Mouse (Mus musculus): ENCODE data around the gene Mrps12. TPM values are rescaled to one million over a fixed set of nuclear protein-coding genes. Genes with fewer than 3 reads are reported as not detected.
"Not testable (repeated sequence)": the region's sequence is repeated elsewhere in the genome, so short reads cannot be mapped to it uniquely, and the experiment has no call there.

The Mrps12 gene
- polyA plus RNA-seq, 1 experiment from 2014 or later: 119 TPM

DNA sequence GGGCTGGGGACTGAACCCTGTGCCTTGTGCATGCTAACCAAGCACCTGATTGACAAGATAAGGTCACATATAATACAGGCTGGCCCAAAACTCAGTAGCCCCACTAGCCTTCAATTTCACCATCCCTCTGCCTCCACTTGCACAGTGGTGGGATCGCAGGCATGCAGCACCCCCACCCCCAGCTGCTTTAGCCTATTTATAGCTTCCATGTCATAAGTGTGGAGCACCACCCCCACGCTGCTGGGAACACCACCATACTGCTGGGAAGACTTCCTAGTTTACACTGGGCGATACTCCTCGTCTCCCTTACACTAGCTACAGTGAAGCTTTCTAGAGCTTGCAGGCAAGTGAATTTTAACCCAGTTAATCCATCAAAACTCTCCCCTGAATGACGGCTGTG is 27.0 kb downstream of the Mrps12 start:
- Histone ChIP-seq H3K4me1 (ENCODE audit: control insufficient read depth, insufficient read depth, low read length) (peaks cover 5% of the 10 kb centered on the region), H3K36me3 (ENCODE audit: control insufficient read depth, insufficient read depth, low read length) (no peaks in the 10 kb centered on the region), H3K27ac (replicated peaks; ENCODE audit: low read depth, low read length) (no peak overlapping the region; the same call in 1 of the 2 replicates), H3K27me3 (replicated peaks; ENCODE audit: control insufficient read depth, insufficient read depth, low read length) (no peaks in the 10 kb centered on the region), H3K9ac (ENCODE audit: low read depth, low read length) (no peak overlapping the region), H3K4me3 (ENCODE audit: low read depth, low read length) (no peak overlapping the region), H3K9me3 (ENCODE audit: control insufficient read depth, low read length) (no peaks in the 10 kb centered on the region), H3K4me2 (ENCODE audit: low read depth, low read length) (no peak overlapping the region)
- ATAC-seq (ENCODE audit: low read depth): no peak
- 75% methylated on average over 5 of the region's 5 CpGs for WGBS
- DNase-seq (ENCODE audit: low spot score): peak; percentile 34

DNA sequence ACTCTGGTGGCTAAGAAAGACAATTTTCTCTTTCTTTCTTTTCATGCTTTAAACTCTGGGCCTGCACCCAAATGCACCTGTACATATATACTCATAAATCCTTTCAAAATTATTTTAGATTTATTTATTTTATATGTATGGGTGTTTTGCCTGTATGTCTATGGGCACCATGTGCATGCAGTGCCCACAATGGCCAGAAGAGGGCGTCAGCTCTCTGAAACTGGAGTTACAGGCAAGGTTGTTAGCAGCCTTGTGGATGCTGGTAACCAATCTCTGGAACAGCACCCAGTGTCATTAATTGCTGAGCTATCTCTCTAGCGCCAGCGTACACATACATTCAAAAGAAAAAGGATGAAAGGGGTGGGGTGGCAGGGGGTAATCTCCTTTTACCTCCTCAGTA is 30.7 kb downstream of the Mrps12 start:
- no peaks in the 10 kb centered on the region for H3K36me3 ChIP-seq (ENCODE audit: control insufficient read depth, insufficient read depth, low read length)
- no peak overlapping the region for H3K27ac ChIP-seq (replicated peaks; ENCODE audit: low read depth, low read length)
- H3K4me1 ChIP-seq (ENCODE audit: control insufficient read depth, insufficient read depth, low read length): peaks cover under 1% of the 10 kb centered on the region
- no peaks in the 10 kb centered on the region for H3K9me3 ChIP-seq (ENCODE audit: control insufficient read depth, low read length)
- no peak overlapping the region for H3K4me2 ChIP-seq (ENCODE audit: low read depth, low read length)
- ATAC-seq (ENCODE audit: low read depth) (no peak), DNase-seq (ENCODE audit: low spot score) (no peak)
- no peak overlapping the region for H3K4me3 ChIP-seq (ENCODE audit: low read depth, low read length)
- no peak overlapping the region for H3K9ac ChIP-seq (ENCODE audit: low read depth, low read length)
- H3K27me3 ChIP-seq (replicated peaks; ENCODE audit: control insufficient read depth, insufficient read depth, low read length): no peaks in the 10 kb centered on the region
- 67% methylated on average over 3 of the region's 3 CpGs for WGBS

DNA sequence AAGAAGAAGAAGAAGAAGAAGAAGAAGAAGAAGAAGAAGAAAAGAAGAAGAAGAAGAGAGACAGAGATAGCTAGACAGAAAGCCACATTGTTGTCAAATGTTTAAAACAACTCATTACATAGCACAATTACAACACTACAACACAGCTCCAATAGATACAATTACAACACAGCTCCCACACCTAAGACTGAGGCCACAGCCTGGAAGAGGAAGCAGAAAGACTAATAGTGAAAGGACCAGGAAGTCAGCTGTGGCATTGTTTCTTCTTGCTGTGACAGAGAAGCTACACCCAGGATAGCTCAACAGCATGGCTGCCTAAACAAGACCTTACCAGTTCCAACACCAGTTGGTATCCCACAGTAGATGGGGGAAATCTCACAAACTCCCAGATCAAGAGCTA is 32.2 kb downstream of the Mrps12 start:
- DNase-seq (ENCODE audit: low spot score) (no peak), ATAC-seq (ENCODE audit: low read depth) (no peak)
- Histone ChIP-seq H3K27me3 (replicated peaks; ENCODE audit: control insufficient read depth, insufficient read depth, low read length) (no peaks in the 10 kb centered on the region), H3K4me3 (ENCODE audit: low read depth, low read length) (no peak overlapping the region), H3K9me3 (ENCODE audit: control insufficient read depth, low read length) (no peaks in the 10 kb centered on the region), H3K27ac (replicated peaks; ENCODE audit: low read depth, low read length) (no peak overlapping the region), H3K9ac (ENCODE audit: low read depth, low read length) (no peak overlapping the region), H3K36me3 (ENCODE audit: control insufficient read depth, insufficient read depth, low read length) (no peaks in the 10 kb centered on the region), H3K4me1 (ENCODE audit: control insufficient read depth, insufficient read depth, low read length) (no peaks in the 10 kb centered on the region), H3K4me2 (ENCODE audit: low read depth, low read length) (no peak overlapping the region)

DNA sequence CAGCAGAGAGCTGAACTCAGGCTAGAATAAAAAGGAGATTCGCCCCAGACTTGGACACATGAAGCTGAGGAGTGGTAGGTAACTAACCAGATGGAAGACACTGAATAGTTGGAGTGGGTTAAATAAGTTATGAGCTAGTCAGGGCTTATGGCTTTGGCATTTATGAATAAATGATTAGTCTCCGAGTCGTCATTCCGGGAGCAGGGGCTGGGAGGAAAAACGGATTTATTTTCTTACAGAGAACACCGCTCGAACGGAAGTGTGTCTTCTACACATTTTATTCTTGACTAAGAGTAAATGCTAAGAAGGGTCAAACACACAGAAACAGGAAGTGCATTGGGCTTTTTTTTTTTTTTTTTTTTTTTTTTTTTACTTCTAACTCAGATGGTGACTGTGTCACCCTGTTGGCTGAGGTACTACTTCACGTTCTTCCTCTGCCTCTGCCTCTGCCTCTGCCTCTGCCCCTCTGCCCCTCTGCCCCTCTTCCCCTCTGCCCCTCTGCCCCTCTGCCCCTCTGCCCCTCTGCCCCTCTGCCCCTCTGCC is 38.9 kb downstream of the Mrps12 start:
- 68% methylated on average over 9 of the region's 9 CpGs for WGBS
- H3K36me3 ChIP-seq (ENCODE audit: control insufficient read depth, insufficient read depth, low read length): no peaks in the 10 kb centered on the region
- H3K27me3 ChIP-seq (replicated peaks; ENCODE audit: control insufficient read depth, insufficient read depth, low read length): no peaks in the 10 kb centered on the region
- no peak overlapping the region for H3K4me2 ChIP-seq (ENCODE audit: low read depth, low read length)
- H3K9ac ChIP-seq (ENCODE audit: low read depth, low read length): no peak overlapping the region
- ATAC-seq (ENCODE audit: low read depth) (no peak), DNase-seq (ENCODE audit: low spot score) (no peak)
- 0 out of 2 replicates have a peak, but pooled peaks cover 5% of the 10 kb centered on the region for H3K9me3 ChIP-seq (ENCODE audit: control insufficient read depth, low read length)
- no peaks in the 10 kb centered on the region for H3K4me1 ChIP-seq (ENCODE audit: control insufficient read depth, insufficient read depth, low read length)
- no peak overlapping the region for H3K4me3 ChIP-seq (ENCODE audit: low read depth, low read length)
- no peak overlapping the region for H3K27ac ChIP-seq (replicated peaks; ENCODE audit: low read depth, low read length)

DNA sequence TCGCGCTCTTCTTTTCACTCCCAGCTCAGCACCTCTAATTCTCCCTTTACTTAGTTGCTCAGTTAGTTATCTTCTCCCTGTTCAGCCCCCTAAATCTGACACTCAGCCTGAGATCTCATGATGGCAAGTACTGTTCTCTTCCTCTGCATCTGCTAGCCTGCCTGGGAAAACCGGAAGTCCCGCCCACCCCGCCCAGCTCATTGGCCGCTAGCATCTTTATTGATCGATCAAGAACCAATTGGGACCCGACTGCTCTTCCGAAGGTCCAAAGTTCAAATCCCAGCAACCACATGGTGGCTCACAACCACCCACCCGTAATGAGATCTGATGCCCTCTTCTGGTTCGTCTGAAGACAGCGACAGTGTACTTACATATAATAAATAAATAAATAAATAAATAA is 40.3 kb downstream of the Mrps12 start:
- WGBS: 94% methylated on average over 12 of the region's 12 CpGs
- not testable (repeated sequence) for H3K4me1 ChIP-seq (ENCODE audit: control insufficient read depth, insufficient read depth, low read length); H3K9me3 ChIP-seq (ENCODE audit: control insufficient read depth, low read length); ATAC-seq (ENCODE audit: low read depth); H3K9ac ChIP-seq (ENCODE audit: low read depth, low read length); H3K4me2 ChIP-seq (ENCODE audit: low read depth, low read length); H3K36me3 ChIP-seq (ENCODE audit: control insufficient read depth, insufficient read depth, low read length); H3K27ac ChIP-seq (replicated peaks; ENCODE audit: low read depth, low read length); H3K4me3 ChIP-seq (ENCODE audit: low read depth, low read length); DNase-seq (ENCODE audit: low spot score); H3K27me3 ChIP-seq (replicated peaks; ENCODE audit: control insufficient read depth, insufficient read depth, low read length)

GRCm38 (mm10) chr7:28700269-28700668 is 41.4 kb downstream of the Mrps12 start:
- Histone ChIP-seq H3K4me3 (ENCODE audit: low read depth, low read length) (no peak overlapping the region), H3K4me1 (ENCODE audit: control insufficient read depth, insufficient read depth, low read length) (no peaks in the 10 kb centered on the region), H3K27me3 (replicated peaks; ENCODE audit: control insufficient read depth, insufficient read depth, low read length) (no peaks in the 10 kb centered on the region), H3K27ac (replicated peaks; ENCODE audit: low read depth, low read length) (no peak overlapping the region), H3K9ac (ENCODE audit: low read depth, low read length) (no peak overlapping the region), H3K4me2 (ENCODE audit: low read depth, low read length) (no peak overlapping the region), H3K9me3 (ENCODE audit: control insufficient read depth, low read length) (0 out of 2 replicates have a peak, but pooled peaks cover 5% of the 10 kb centered on the region), H3K36me3 (ENCODE audit: control insufficient read depth, insufficient read depth, low read length) (no peaks in the 10 kb centered on the region)
- no peak for DNase-seq (ENCODE audit: low spot score)
- no peak for ATAC-seq (ENCODE audit: low read depth)
- 96% methylated on average over 4 of the region's 4 CpGs for WGBS

- Histone ChIP-seq H3K9ac (ENCODE audit: low read depth, low read length) (no peak overlapping the region), H3K4me2 (ENCODE audit: low read depth, low read length) (no peak overlapping the region), H3K4me1 (ENCODE audit: control insufficient read depth, insufficient read depth, low read length) (peaks cover 8% of the 10 kb centered on the region; the same call in 1 of the 2 replicates), H3K27ac (replicated peaks; ENCODE audit: low read depth, low read length) (no peak overlapping the region), H3K4me3 (ENCODE audit: low read depth, low read length) (no peak overlapping the region), H3K27me3 (replicated peaks; ENCODE audit: control insufficient read depth, insufficient read depth, low read length) (no peaks in the 10 kb centered on the region), H3K9me3 (ENCODE audit: control insufficient read depth, low read length) (0 out of 2 replicates have a peak, but pooled peaks cover 5% of the 10 kb centered on the region), H3K36me3 (ENCODE audit: control insufficient read depth, insufficient read depth, low read length) (no peaks in the 10 kb centered on the region)
- no peak for ATAC-seq (ENCODE audit: low read depth)
- WGBS: 92% methylated on average over 11 of the region's 11 CpGs
- no peak for DNase-seq (ENCODE audit: low spot score)
These were observed 44.3 kb downstream of the Mrps12 start for GRCm38 (mm10) chr7:28697277-28697676.

GRCm38 (mm10) chr7:28694966-28695511 is 46.6 kb downstream of the Mrps12 start:
- no peaks in the 10 kb centered on the region for H3K36me3 ChIP-seq (ENCODE audit: control insufficient read depth, insufficient read depth, low read length)
- 39% methylated on average over 8 of the region's 8 CpGs for WGBS
- no peaks in the 10 kb centered on the region for H3K27me3 ChIP-seq (replicated peaks; ENCODE audit: control insufficient read depth, insufficient read depth, low read length)
- H3K9me3 ChIP-seq (ENCODE audit: control insufficient read depth, low read length): no peaks in the 10 kb centered on the region
- peaks cover 8% of the 10 kb centered on the region; the same call in 1 of the 2 replicates for H3K4me1 ChIP-seq (ENCODE audit: control insufficient read depth, insufficient read depth, low read length)
- no peak overlapping the region for H3K27ac ChIP-seq (replicated peaks; ENCODE audit: low read depth, low read length)
- no peak overlapping the region for H3K9ac ChIP-seq (ENCODE audit: low read depth, low read length)
- no peak for ATAC-seq (ENCODE audit: low read depth)
- no peak for DNase-seq (ENCODE audit: low spot score)
- no peak overlapping the region for H3K4me2 ChIP-seq (ENCODE audit: low read depth, low read length)
- H3K4me3 ChIP-seq (ENCODE audit: low read depth, low read length): no peak overlapping the region

DNA sequence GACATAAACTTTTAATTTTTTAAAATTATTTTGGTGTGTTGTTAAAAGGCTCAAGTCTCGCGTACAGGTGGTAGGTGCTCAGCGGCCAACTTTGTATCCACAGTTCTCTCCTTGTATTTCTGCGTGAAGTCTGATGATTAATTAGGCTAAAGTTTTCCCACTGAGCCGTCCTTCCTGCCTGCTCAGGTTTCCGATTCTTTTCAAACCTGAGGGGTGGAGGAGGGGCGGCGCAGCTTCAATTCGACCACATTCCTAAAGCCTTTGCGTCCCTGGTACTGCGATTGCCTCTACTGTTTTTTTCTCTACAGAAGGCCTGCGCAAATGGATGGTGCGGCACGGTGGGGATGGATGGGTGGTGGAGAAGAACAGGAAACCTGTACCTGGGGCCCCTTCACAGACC is 47.2 kb downstream of the Mrps12 start:
- Histone ChIP-seq H3K4me3 (ENCODE audit: low read depth, low read length) (peak overlapping the region; percentile 51; the same call in 1 of the 2 replicates), H3K4me1 (ENCODE audit: control insufficient read depth, insufficient read depth, low read length) (peaks cover 8% of the 10 kb centered on the region; the same call in 1 of the 2 replicates), H3K9ac (ENCODE audit: low read depth, low read length) (0 out of 2 replicates have a peak overlapping the region, but pooled peaks have one; percentile 0), H3K9me3 (ENCODE audit: control insufficient read depth, low read length) (no peaks in the 10 kb centered on the region), H3K27ac (replicated peaks; ENCODE audit: low read depth, low read length) (no peak overlapping the region), H3K36me3 (ENCODE audit: control insufficient read depth, insufficient read depth, low read length) (no peaks in the 10 kb centered on the region), H3K4me2 (ENCODE audit: low read depth, low read length) (peak overlapping the region; percentile 82), H3K27me3 (replicated peaks; ENCODE audit: control insufficient read depth, insufficient read depth, low read length) (no peaks in the 10 kb centered on the region)
- WGBS: 6% methylated on average over 14 of the region's 14 CpGs
- DNase-seq (ENCODE audit: low spot score): peak; percentile 54
- ATAC-seq (ENCODE audit: low read depth): no peak

Measured in embryonic facial prominence, embryonic 14.5 days (tissue).